Mouse (Mus musculus) limb, embryonic 11.5 days (tissue): ENCODE data around the gene Gm1123. TPM values are rescaled to one million over a fixed set of nuclear protein-coding genes. Genes with fewer than 3 reads are reported as not detected.

Source experiments
- ATAC-seq: fragments of 200-750 bp; cut with Nextera tagmentation; 2 replicates; pipeline ENCODE4 v1.8.0; 2017; ENCODE audit warnings: low read depth; ENCODE audit not compliant: insufficient number of reproducible peaks, low FRiP score, low TSS enrichment
- DNase-seq: peaks from one replicate; pipeline ENCODE4 v3.0.0-alpha.2; 2015; ENCODE audit warnings: low spot score
- H3K27ac ChIP-seq: fragments of 300-500 bp; sonication (generic); replicated peaks from 2 replicates; pipeline ENCODE4 v1.5.1; 2014; ENCODE audit warnings: low read depth, mild to moderate bottlenecking, low read length
- H3K27me3 ChIP-seq: fragments of 300-500 bp; sonication (generic); 2 replicates; pipeline ENCODE4 v1.6.1; 2014; ENCODE audit warnings: mild to moderate bottlenecking, low read length, mixed read lengths; ENCODE audit not compliant: control insufficient read depth, insufficient read depth
- H3K36me3 ChIP-seq: fragments of 300-500 bp; sonication (generic); 2 replicates; pipeline ENCODE4 v1.6.1; 2014; ENCODE audit warnings: mild to moderate bottlenecking, low read length, moderate library complexity, mixed read lengths; ENCODE audit not compliant: control insufficient read depth, insufficient read depth
- H3K4me1 ChIP-seq: fragments of 300-500 bp; sonication (generic); 2 replicates; pipeline ENCODE4 v1.6.1; 2014; ENCODE audit warnings: low read length, mixed read lengths; ENCODE audit not compliant: control insufficient read depth, insufficient read depth
- H3K4me2 ChIP-seq: fragments of 300-500 bp; sonication (generic); 2 replicates; pipeline ENCODE4 v1.6.1; 2014; ENCODE audit warnings: low read depth, mild to moderate bottlenecking, moderate library complexity; ENCODE audit not compliant: severe bottlenecking
- H3K4me3 ChIP-seq: fragments of 300-500 bp; sonication (generic); 2 replicates; pipeline ENCODE4 v1.5.1; 2014; ENCODE audit warnings: low read depth, low read length
- H3K9ac ChIP-seq: fragments of 300-500 bp; sonication (generic); 2 replicates; pipeline ENCODE4 v1.6.1; 2014; ENCODE audit warnings: mild to moderate bottlenecking, low read length
- H3K9me3 ChIP-seq: fragments of 300-500 bp; sonication (generic); 2 replicates; pipeline ENCODE4 v1.6.1; 2016; ENCODE audit warnings: low read length; ENCODE audit not compliant: control insufficient read depth
- WGBS: fragments of 180-500 bp; shearing (Covaris S2); extraction: QIAGEN DNeasy Blood & Tissue Kit; methylation state at CpG from one replicate; pipeline ENCODE4 v1.1.7; 2014; 5-methylcytosine and 5-hydroxymethylcytosine counted together
- polyA plus RNA-seq: library from polyadenylated mRNA; unstranded; fragments of >200 nt; fragmentation: Nextera tagmentation; extraction: Ambion mirVana; gene quantifications from 2 replicates; pipeline ENCODE4 v1.2.1, GENCODE M21; 2014

Gm1123 gene
- polyA plus RNA-seq, 1 experiment from 2014 or later, result not detected

- ATAC-seq (no peak), DNase-seq (peak; percentile 49)
- Histone ChIP-seq H3K9me3 (no peaks in the 10 kb centered on the region), H3K27me3 (peaks cover 27% of the 10 kb centered on the region), H3K4me1 (peaks cover 6% of the 10 kb centered on the region), H3K4me2 (peak overlapping the region; percentile 64), H3K9ac (peak overlapping the region; percentile 37; the same call in 1 of the 2 replicates), H3K36me3 (no peaks in the 10 kb centered on the region), H3K4me3 (peak overlapping the region; percentile 35), H3K27ac (no peak overlapping the region)
- WGBS, result 3% methylated on average over 7 of the region's 7 CpGs
Measured at GRCm38 (mm10) chr9:98973561-98973960, 62.0 kb downstream of the Gm1123 start.

GRCm38 (mm10) chr9:98973101-98973521 is 62.4 kb downstream of the Gm1123 start:
- WGBS, result under 1% methylated on average over 40 of the region's 40 CpGs
- Histone ChIP-seq H3K36me3 (no peaks in the 10 kb centered on the region), H3K4me2 (peak overlapping the region; percentile 64), H3K4me3 (peak overlapping the region; percentile 35), H3K27me3 (peaks cover 27% of the 10 kb centered on the region), H3K9ac (peak overlapping the region; percentile 37; the same call in 1 of the 2 replicates), H3K27ac (no peak overlapping the region; the same call in 1 of the 2 replicates), H3K4me1 (peaks cover 6% of the 10 kb centered on the region), H3K9me3 (no peaks in the 10 kb centered on the region)
- peak; percentile 76 for DNase-seq
- peak; percentile 66; the same call in 1 of the 2 replicates for ATAC-seq

- no peaks in the 10 kb centered on the region for H3K9me3 ChIP-seq
- no peak overlapping the region for H3K4me2 ChIP-seq
- WGBS, result 2% methylated on average over 18 of the region's 18 CpGs
- peaks cover 67% of the 10 kb centered on the region for H3K27me3 ChIP-seq
- H3K9ac ChIP-seq, result no peak overlapping the region
- no peak overlapping the region for H3K27ac ChIP-seq
- DNase-seq, result peak; percentile 73
- no peaks in the 10 kb centered on the region for H3K36me3 ChIP-seq
- H3K4me3 ChIP-seq, result no peak overlapping the region
- H3K4me1 ChIP-seq, result no peaks in the 10 kb centered on the region
- 0 out of 2 replicates have a peak, but pooled peaks have one; percentile 22 for ATAC-seq
Measured at GRCm38 (mm10) chr9:98965084-98965483, 70.4 kb downstream of the Gm1123 start.

- ATAC-seq (no peak), DNase-seq (peak; percentile 39)
- H3K4me2 ChIP-seq, result no peak overlapping the region
- H3K9me3 ChIP-seq, result no peaks in the 10 kb centered on the region
- no peak overlapping the region for H3K27ac ChIP-seq
- 4% methylated on average over 18 of the region's 18 CpGs for WGBS
- H3K4me1 ChIP-seq, result no peaks in the 10 kb centered on the region
- H3K27me3 ChIP-seq, result peaks cover 80% of the 10 kb centered on the region
- H3K36me3 ChIP-seq, result no peaks in the 10 kb centered on the region
- no peak overlapping the region for H3K9ac ChIP-seq
- H3K4me3 ChIP-seq, result no peak overlapping the region
Measured at GRCm38 (mm10) chr9:98963661-98964060, 71.9 kb downstream of the Gm1123 start.

GRCm38 (mm10) chr9:98962478-98963142 is 72.9 kb downstream of the Gm1123 start:
- no peak overlapping the region for H3K4me2 ChIP-seq
- no peak overlapping the region for H3K9ac ChIP-seq
- no peak for ATAC-seq
- peaks cover 80% of the 10 kb centered on the region for H3K27me3 ChIP-seq
- no peaks in the 10 kb centered on the region for H3K4me1 ChIP-seq
- WGBS, result under 1% methylated on average over 20 of the region's 20 CpGs
- peak; percentile 45 for DNase-seq
- no peaks in the 10 kb centered on the region for H3K9me3 ChIP-seq
- no peak overlapping the region for H3K27ac ChIP-seq
- no peaks in the 10 kb centered on the region for H3K36me3 ChIP-seq
- H3K4me3 ChIP-seq, result no peak overlapping the region

GRCm38 (mm10) chr9:98961591-98962477 is 73.7 kb downstream of the Gm1123 start:
- ATAC-seq (no peak), DNase-seq (peak; percentile 49)
- no peak overlapping the region for H3K4me2 ChIP-seq
- WGBS, result 4% methylated on average over 22 of the region's 22 CpGs
- H3K4me1 ChIP-seq, result peaks cover 3% of the 10 kb centered on the region
- no peak overlapping the region for H3K9ac ChIP-seq
- H3K4me3 ChIP-seq, result no peak overlapping the region
- no peak overlapping the region for H3K27ac ChIP-seq
- H3K36me3 ChIP-seq, result no peaks in the 10 kb centered on the region
- H3K27me3 ChIP-seq, result peaks cover 79% of the 10 kb centered on the region
- H3K9me3 ChIP-seq, result no peaks in the 10 kb centered on the region

- DNase-seq (no peak), ATAC-seq (no peak)
- WGBS, result 29% methylated on average over 3 of the region's 5 CpGs
- H3K4me3 ChIP-seq, result no peak overlapping the region
- peaks cover 16% of the 10 kb centered on the region for H3K4me1 ChIP-seq
- H3K4me2 ChIP-seq, result no peak overlapping the region
- H3K9ac ChIP-seq, result no peak overlapping the region
- H3K9me3 ChIP-seq, result no peaks in the 10 kb centered on the region
- no peak overlapping the region for H3K27ac ChIP-seq
- peaks cover 83% of the 10 kb centered on the region for H3K27me3 ChIP-seq
- no peaks in the 10 kb centered on the region for H3K36me3 ChIP-seq
Measured at GRCm38 (mm10) chr9:98960348-98960747, 75.2 kb downstream of the Gm1123 start.

GRCm38 (mm10) chr9:98959851-98960250 is 75.7 kb downstream of the Gm1123 start:
- Histone ChIP-seq H3K4me1 (peaks cover 20% of the 10 kb centered on the region), H3K9ac (no peak overlapping the region), H3K27ac (no peak overlapping the region), H3K36me3 (no peaks in the 10 kb centered on the region), H3K4me2 (no peak overlapping the region), H3K4me3 (no peak overlapping the region), H3K27me3 (peaks cover 83% of the 10 kb centered on the region), H3K9me3 (no peaks in the 10 kb centered on the region)
- WGBS, result 26% methylated on average over 3 of the region's 3 CpGs
- DNase-seq (no peak), ATAC-seq (no peak)
